Mouse (Mus musculus) intestine, embryonic 14.5 days (tissue): ENCODE results near the gene Scel. TPM values are rescaled to one million over a fixed set of nuclear protein-coding genes. Genes with fewer than 3 reads are reported as not detected.

Experiments
- ATAC-seq: fragments of 200-750 bp; cut with Nextera tagmentation; replicated peaks from 2 replicates; pipeline ENCODE4 v1.8.0; 2017; ENCODE audit warnings: low read depth, moderate number of reproducible peaks, moderate TSS enrichment, moderate library complexity; ENCODE audit not compliant: low FRiP score, low TSS enrichment
- DNase-seq: peaks from one replicate; pipeline ENCODE4 v3.0.0-alpha.2; 2018; ENCODE audit warnings: low spot score
- H3K27ac ChIP-seq: fragments of 300-500 bp; sonication (generic); 2 replicates; pipeline ENCODE4 v1.5.1; 2014; ENCODE audit warnings: low read depth, mild to moderate bottlenecking, control low read depth
- H3K27me3 ChIP-seq: fragments of 300-500 bp; sonication (generic); replicated peaks from 2 replicates; pipeline ENCODE4 v1.6.1; 2014; ENCODE audit warnings: low read length, control low read depth; ENCODE audit not compliant: control insufficient read depth, insufficient read depth
- H3K36me3 ChIP-seq: fragments of 300-500 bp; sonication (generic); 2 replicates; pipeline ENCODE4 v1.6.1; 2014; ENCODE audit warnings: low read length, control low read depth; ENCODE audit not compliant: control insufficient read depth, insufficient read depth
- H3K4me1 ChIP-seq: fragments of 300-500 bp; sonication (generic); replicated peaks from 2 replicates; pipeline ENCODE4 v1.6.1; 2014; ENCODE audit warnings: low read length, control low read depth, mixed read lengths; ENCODE audit not compliant: control insufficient read depth, insufficient read depth
- H3K4me2 ChIP-seq: fragments of 300-500 bp; sonication (generic); 2 replicates; pipeline ENCODE4 v1.6.1; 2014; ENCODE audit warnings: low read length
- H3K4me3 ChIP-seq: fragments of 300-500 bp; sonication (generic); 2 replicates; pipeline ENCODE4 v1.5.1; 2014; ENCODE audit warnings: low read depth, low read length, control low read depth, mixed read lengths
- H3K9ac ChIP-seq: fragments of 300-500 bp; sonication (generic); 2 replicates; pipeline ENCODE4 v1.6.1; 2014; ENCODE audit warnings: mild to moderate bottlenecking, low read length
- H3K9me3 ChIP-seq: fragments of 300-500 bp; sonication (generic); 2 replicates; pipeline ENCODE4 v1.6.1; 2016; ENCODE audit warnings: low read length, control low read depth; ENCODE audit not compliant: control insufficient read depth
- WGBS: fragments of 180-500 bp; shearing (Covaris S2); extraction: QIAGEN DNeasy Blood & Tissue Kit; methylation state at CpG from one replicate; pipeline ENCODE4 v1.1.7; 2014; 5-methylcytosine and 5-hydroxymethylcytosine counted together
- polyA plus RNA-seq: library from polyadenylated mRNA; unstranded; fragments of >200 nt; fragmentation: Nextera tagmentation; extraction: Ambion mirVana; gene quantifications from 2 replicates; pipeline ENCODE4 v1.2.1, GENCODE M21; 2014

Gene Scel
- polyA plus RNA-seq, 1 experiment from 2014 or later = 0.84 TPM

- DNase-seq (no peak), ATAC-seq (no peak)
- Histone ChIP-seq H3K27ac (no peak overlapping the region), H3K4me3 (no peak overlapping the region), H3K9ac (no peak overlapping the region), H3K9me3 (no peaks in the 10 kb centered on the region), H3K36me3 (no peaks in the 10 kb centered on the region), H3K4me1 (no peaks in the 10 kb centered on the region), H3K4me2 (no peak overlapping the region), H3K27me3 (no peaks in the 10 kb centered on the region)
- WGBS = 88% methylated on average over 6 of the region's 6 CpGs
Observed at GRCm38 (mm10) chr14:103613573-103614271, 100.6 kb downstream of the Scel start.

DNA sequence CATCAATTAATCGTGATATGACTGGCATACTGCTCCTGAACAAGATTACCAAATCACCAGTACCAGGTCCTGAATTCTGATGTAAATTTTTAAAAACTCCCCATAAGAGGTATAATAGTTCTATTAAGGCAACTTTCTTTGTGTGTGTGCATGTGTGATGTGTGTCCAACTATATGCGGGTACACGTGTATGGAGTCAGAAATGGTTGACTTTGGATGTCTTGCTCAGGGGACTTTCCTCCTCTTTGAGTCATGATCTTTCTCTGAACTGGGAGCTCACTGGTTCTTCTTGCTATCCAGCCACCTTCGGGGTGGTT lies 101.1 kb downstream of the Scel start:
- 90% methylated on average over 4 of the region's 4 CpGs for WGBS
- no peak for DNase-seq
- H3K4me2 ChIP-seq = no peak overlapping the region
- no peak overlapping the region for H3K4me3 ChIP-seq
- no peaks in the 10 kb centered on the region for H3K36me3 ChIP-seq
- no peak overlapping the region for H3K9ac ChIP-seq
- ATAC-seq = no peak
- no peak overlapping the region for H3K27ac ChIP-seq
- no peaks in the 10 kb centered on the region for H3K27me3 ChIP-seq
- H3K4me1 ChIP-seq = no peaks in the 10 kb centered on the region
- H3K9me3 ChIP-seq = no peaks in the 10 kb centered on the region

- DNase-seq (no peak), ATAC-seq (no peak)
- Histone ChIP-seq H3K4me1 (no peaks in the 10 kb centered on the region), H3K4me3 (no peak overlapping the region), H3K27me3 (no peaks in the 10 kb centered on the region), H3K9ac (no peak overlapping the region), H3K27ac (no peak overlapping the region), H3K9me3 (no peaks in the 10 kb centered on the region), H3K4me2 (no peak overlapping the region), H3K36me3 (no peaks in the 10 kb centered on the region)
- WGBS = 87% methylated on average over 4 of the region's 4 CpGs
Observed at GRCm38 (mm10) chr14:103619756-103620155, 106.6 kb downstream of the Scel start.

GRCm38 (mm10) chr14:103621207-103621606 lies 108.1 kb downstream of the Scel start:
- no peak for ATAC-seq
- no peak overlapping the region for H3K27ac ChIP-seq
- WGBS = 92% methylated on average over 2 of the region's 2 CpGs
- no peaks in the 10 kb centered on the region for H3K4me1 ChIP-seq
- no peaks in the 10 kb centered on the region for H3K27me3 ChIP-seq
- DNase-seq = no peak
- H3K4me3 ChIP-seq = no peak overlapping the region
- H3K9ac ChIP-seq = no peak overlapping the region
- H3K36me3 ChIP-seq = no peaks in the 10 kb centered on the region
- no peaks in the 10 kb centered on the region for H3K9me3 ChIP-seq
- no peak overlapping the region for H3K4me2 ChIP-seq

DNA sequence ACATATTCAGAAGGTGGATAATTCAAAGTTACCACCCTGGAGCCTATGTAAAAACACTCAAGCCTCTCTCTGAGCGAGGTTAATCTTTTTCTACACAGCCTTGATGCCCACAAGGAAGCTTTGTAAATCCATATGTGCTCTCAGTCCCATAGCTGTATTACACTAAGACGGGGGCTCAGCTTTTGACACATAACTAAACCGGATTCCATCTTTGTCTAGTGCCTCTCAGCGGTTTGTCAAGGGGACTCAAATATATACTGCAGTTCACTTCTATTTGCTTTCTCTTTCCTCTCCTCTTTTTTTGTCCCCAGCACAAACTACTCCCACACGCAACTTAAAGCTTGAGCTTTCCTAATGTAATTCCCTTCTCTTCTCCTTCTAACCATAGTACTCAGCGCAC lies 113.0 kb downstream of the Scel start:
- DNase-seq (no peak), ATAC-seq (no peak)
- Histone ChIP-seq H3K9ac (no peak overlapping the region), H3K36me3 (no peaks in the 10 kb centered on the region), H3K27me3 (no peaks in the 10 kb centered on the region), H3K4me1 (no peaks in the 10 kb centered on the region), H3K27ac (no peak overlapping the region), H3K4me2 (no peak overlapping the region), H3K9me3 (no peaks in the 10 kb centered on the region), H3K4me3 (no peak overlapping the region)
- 86% methylated on average over 6 of the region's 6 CpGs for WGBS

- whole genome bisulfite sequencing = 73% methylated on average over 7 of the region's 7 CpGs
- Histone ChIP-seq H3K4me1 (no peaks in the 10 kb centered on the region), H3K4me3 (no peak overlapping the region), H3K36me3 (no peaks in the 10 kb centered on the region), H3K27me3 (no peaks in the 10 kb centered on the region), H3K9me3 (no peaks in the 10 kb centered on the region), H3K9ac (no peak overlapping the region), H3K27ac (no peak overlapping the region), H3K4me2 (no peak overlapping the region)
- no peak for ATAC-seq
- no peak for DNase-seq
Observed at GRCm38 (mm10) chr14:103629639-103630364, 116.7 kb downstream of the Scel start.

DNA sequence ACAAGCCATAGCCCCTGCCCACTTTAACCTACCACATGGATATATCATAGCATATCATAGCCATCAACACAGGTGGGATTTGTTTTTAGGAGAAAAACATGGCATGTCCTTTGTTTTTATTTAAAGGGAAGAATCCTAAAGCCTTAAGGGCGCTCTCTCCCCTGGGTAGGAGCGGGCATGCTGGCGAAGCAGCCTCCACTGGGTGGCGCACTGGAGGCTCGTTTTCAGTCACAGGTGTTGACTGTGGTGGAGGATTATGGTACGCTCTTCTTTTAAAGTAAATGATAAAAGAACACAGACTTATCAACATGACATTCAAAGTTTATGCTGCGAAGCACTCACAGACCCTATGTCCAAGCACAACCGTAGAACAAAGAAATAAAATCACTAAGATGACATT lies 117.4 kb downstream of the Scel start:
- no peaks in the 10 kb centered on the region for H3K36me3 ChIP-seq
- DNase-seq = no peak

GRCm38 (mm10) chr14:103643933-103644332 lies 130.8 kb downstream of the Scel start:
- no peak for ATAC-seq
- WGBS = 71% methylated on average over 3 of the region's 3 CpGs

More for the DNA sequence above, 117.4 kb downstream of the Scel start:
- Histone ChIP-seq H3K4me2 (no peak overlapping the region), H3K9me3 (no peaks in the 10 kb centered on the region), H3K27ac (no peak overlapping the region), H3K4me1 (no peaks in the 10 kb centered on the region), H3K4me3 (no peak overlapping the region), H3K9ac (no peak overlapping the region), H3K27me3 (no peaks in the 10 kb centered on the region)
- no peak for ATAC-seq
- 80% methylated on average over 8 of the region's 8 CpGs for WGBS

GRCm38 (mm10) chr14:103647981-103648380 lies 134.8 kb downstream of the Scel start:
- 89% methylated on average over 2 of the region's 2 CpGs for WGBS
- 0 out of 2 replicates have a peak, but pooled peaks cover 5% of the 10 kb centered on the region for H3K4me1 ChIP-seq

More at GRCm38 (mm10) chr14:103643933-103644332, 130.8 kb downstream of the Scel start:
- no peak for DNase-seq
- Histone ChIP-seq H3K27me3 (peaks cover 10% of the 10 kb centered on the region; the same call in 1 of the 2 replicates), H3K27ac (no peak overlapping the region), H3K4me2 (no peak overlapping the region), H3K9ac (no peak overlapping the region), H3K9me3 (no peaks in the 10 kb centered on the region), H3K36me3 (no peaks in the 10 kb centered on the region), H3K4me1 (no peaks in the 10 kb centered on the region), H3K4me3 (no peak overlapping the region)

More at GRCm38 (mm10) chr14:103647981-103648380, 134.8 kb downstream of the Scel start:
- Histone ChIP-seq H3K27me3 (peaks cover 40% of the 10 kb centered on the region), H3K4me2 (no peak overlapping the region), H3K27ac (no peak overlapping the region), H3K4me3 (no peak overlapping the region), H3K36me3 (no peaks in the 10 kb centered on the region), H3K9me3 (no peaks in the 10 kb centered on the region), H3K9ac (no peak overlapping the region)
- DNase-seq = no peak
- no peak for ATAC-seq
